Mouse (Mus musculus) limb, embryonic 15.5 days (tissue): ENCODE results near the gene Tmem132c. TPM values are rescaled to one million over a fixed set of nuclear protein-coding genes. Genes with fewer than 3 reads are reported as not detected.

ENCODE experiments used
- ATAC-seq: fragments of 200-750 bp; cut with Nextera tagmentation; 2 replicates; pipeline ENCODE4 v1.8.0; 2017; ENCODE audit warnings: low read depth, moderate TSS enrichment; ENCODE audit not compliant: insufficient number of reproducible peaks, low FRiP score, low TSS enrichment
- H3K27ac ChIP-seq: fragments of 300-500 bp; sonication (generic); 2 replicates; pipeline ENCODE4 v1.5.1; 2015; ENCODE audit warnings: moderate library complexity, mild to moderate bottlenecking, inconsistent platforms
- H3K27me3 ChIP-seq: fragments of 300-500 bp; sonication (generic); 2 replicates; pipeline ENCODE4 v1.6.1; 2015; ENCODE audit warnings: inconsistent platforms
- H3K36me3 ChIP-seq: fragments of 300-500 bp; sonication (generic); 2 replicates; pipeline ENCODE4 v1.6.1; 2015; ENCODE audit warnings: inconsistent platforms
- H3K4me1 ChIP-seq: fragments of 300-500 bp; sonication (generic); 2 replicates; pipeline ENCODE4 v1.6.1; 2015; ENCODE audit warnings: inconsistent platforms
- H3K4me2 ChIP-seq: fragments of 300-500 bp; sonication (generic); 2 replicates; pipeline ENCODE4 v1.6.1; 2015; ENCODE audit warnings: mild to moderate bottlenecking, inconsistent platforms
- H3K4me3 ChIP-seq: fragments of 300-500 bp; sonication (generic); 2 replicates; pipeline ENCODE4 v1.5.1; 2015; ENCODE audit warnings: mild to moderate bottlenecking, inconsistent platforms
- H3K9ac ChIP-seq: fragments of 300-500 bp; sonication (generic); 2 replicates; pipeline ENCODE4 v1.6.1; 2015; ENCODE audit warnings: inconsistent platforms
- H3K9me3 ChIP-seq: fragments of 300-500 bp; sonication (generic); 2 replicates; pipeline ENCODE4 v1.6.1; 2016; ENCODE audit warnings: inconsistent platforms
- WGBS: fragments of 180-500 bp; shearing (Covaris S2); methylation state at CpG from one replicate; pipeline ENCODE4 v1.1.7; 2015; 5-methylcytosine and 5-hydroxymethylcytosine counted together
- polyA plus RNA-seq: library from polyadenylated mRNA; unstranded; fragments of >200 nt; fragmentation: Nextera tagmentation; extraction: Ambion mirVana; gene quantifications from 2 replicates; pipeline ENCODE4 v1.2.1, GENCODE M21; 2015

Gene Tmem132c
- polyA plus RNA-seq, 1 experiment from 2014 or later = 31.7 TPM

GRCm38 (mm10) chr5:127478322-127478721 is 236.7 kb downstream of the Tmem132c start:
- no peaks in the 10 kb centered on the region for H3K27me3 ChIP-seq
- no peak overlapping the region for H3K4me2 ChIP-seq
- no peak overlapping the region for H3K4me3 ChIP-seq
- whole genome bisulfite sequencing = 24% methylated on average over 11 of the region's 11 CpGs
- H3K27ac ChIP-seq = no peak overlapping the region
- H3K36me3 ChIP-seq = no peaks in the 10 kb centered on the region
- H3K9ac ChIP-seq = no peak overlapping the region
- H3K9me3 ChIP-seq = no peaks in the 10 kb centered on the region
- H3K4me1 ChIP-seq = no peaks in the 10 kb centered on the region
- ATAC-seq = no peak

DNA sequence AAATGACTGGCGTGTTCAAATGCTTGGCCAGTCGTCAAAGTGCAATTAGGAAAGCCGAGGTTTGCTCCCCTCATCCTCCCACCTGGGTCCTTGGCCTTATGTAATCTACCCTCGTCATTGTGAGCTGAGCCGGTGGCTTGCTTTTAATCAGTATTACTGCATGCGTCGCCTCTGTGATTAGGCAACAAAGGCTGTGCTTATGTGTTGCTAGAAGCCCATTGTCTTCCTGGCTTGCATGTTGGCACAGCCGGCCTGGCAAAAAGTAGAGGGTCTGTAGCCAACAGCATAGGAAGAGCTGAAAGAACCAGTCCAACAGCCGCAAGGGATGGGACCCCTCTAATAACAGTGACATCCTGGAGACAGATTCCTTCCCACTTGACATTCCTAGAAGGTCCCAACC is 239.3 kb downstream of the Tmem132c start:
- no peak overlapping the region for H3K4me3 ChIP-seq
- H3K27ac ChIP-seq = no peak overlapping the region
- H3K27me3 ChIP-seq = no peaks in the 10 kb centered on the region
- WGBS = 69% methylated on average over 9 of the region's 9 CpGs
- no peaks in the 10 kb centered on the region for H3K9me3 ChIP-seq
- peaks cover 18% of the 10 kb centered on the region for H3K4me1 ChIP-seq
- no peak overlapping the region for H3K9ac ChIP-seq
- no peak for ATAC-seq
- no peak overlapping the region for H3K4me2 ChIP-seq
- H3K36me3 ChIP-seq = no peaks in the 10 kb centered on the region

GRCm38 (mm10) chr5:127481416-127481815 is 239.8 kb downstream of the Tmem132c start:
- Histone ChIP-seq H3K9ac (no peak overlapping the region), H3K4me1 (peaks cover 18% of the 10 kb centered on the region), H3K4me3 (no peak overlapping the region), H3K4me2 (no peak overlapping the region), H3K27ac (no peak overlapping the region), H3K27me3 (no peaks in the 10 kb centered on the region), H3K9me3 (no peaks in the 10 kb centered on the region), H3K36me3 (no peaks in the 10 kb centered on the region)
- ATAC-seq = no peak
- WGBS = 32% methylated on average over 5 of the region's 5 CpGs

DNA sequence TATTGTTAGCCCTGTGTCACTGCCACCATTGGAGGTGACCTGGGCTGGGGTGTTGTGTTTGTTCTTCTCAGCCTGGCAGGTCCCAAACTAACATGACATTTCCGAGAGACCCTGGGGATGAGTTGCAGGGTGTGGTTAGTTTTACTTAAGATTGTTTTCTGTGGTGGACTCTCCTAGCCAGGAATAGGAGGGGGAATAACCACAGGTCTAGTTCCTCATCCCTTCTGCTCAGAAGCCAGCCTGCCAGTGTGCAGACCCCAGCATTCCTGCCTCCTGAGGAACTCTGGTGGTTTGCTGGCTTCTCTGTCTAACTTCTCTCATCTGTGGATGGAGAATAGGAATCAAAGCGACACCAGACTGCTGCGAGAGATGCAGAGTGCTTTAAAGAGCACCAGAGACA is 240.7 kb downstream of the Tmem132c start:
- Histone ChIP-seq H3K4me1 (peaks cover 18% of the 10 kb centered on the region), H3K36me3 (no peaks in the 10 kb centered on the region), H3K9ac (no peak overlapping the region), H3K9me3 (no peaks in the 10 kb centered on the region), H3K4me3 (no peak overlapping the region), H3K27me3 (no peaks in the 10 kb centered on the region), H3K27ac (no peak overlapping the region), H3K4me2 (no peak overlapping the region)
- no peak for ATAC-seq
- 77% methylated on average over 3 of the region's 3 CpGs for WGBS

DNA sequence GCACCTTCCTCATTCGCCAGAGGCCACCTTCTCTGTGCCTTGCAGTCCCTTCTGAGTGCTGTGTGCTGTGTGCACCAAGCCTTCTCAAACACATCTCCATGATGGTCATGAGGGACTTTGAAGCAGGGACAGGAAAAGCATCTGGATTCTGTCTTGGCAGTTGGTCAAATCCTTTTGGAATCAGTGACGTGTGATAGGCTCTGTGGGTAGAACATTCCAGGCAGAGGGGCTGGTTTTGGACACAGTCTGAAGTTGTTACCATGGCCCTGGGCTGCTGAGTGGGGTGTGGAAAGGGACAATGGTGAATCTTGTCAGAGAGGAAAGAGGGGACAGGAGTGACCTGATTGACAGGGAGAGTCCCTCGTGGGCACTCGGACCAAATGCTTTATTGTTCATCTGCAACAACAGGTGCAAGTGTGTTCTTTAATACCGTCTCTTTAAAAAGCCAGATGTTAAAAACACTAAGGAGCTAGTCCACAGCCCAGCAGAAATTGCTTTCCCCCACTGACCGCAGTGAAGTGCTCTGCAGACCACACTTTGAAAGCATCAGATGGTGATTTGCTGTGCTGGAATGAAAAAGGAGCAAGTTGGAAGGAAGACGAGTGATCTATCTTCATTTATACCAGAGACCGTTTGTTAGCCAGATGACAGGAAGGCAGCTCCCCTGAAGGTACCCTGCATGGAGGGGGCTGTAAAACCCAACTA is 242.5 kb downstream of the Tmem132c start:
- peak overlapping the region; percentile 12; the same call in 1 of the 2 replicates for H3K4me2 ChIP-seq
- H3K36me3 ChIP-seq = no peaks in the 10 kb centered on the region
- 13% methylated on average over 8 of the region's 8 CpGs for WGBS
- H3K27me3 ChIP-seq = no peaks in the 10 kb centered on the region
- no peak for ATAC-seq
- no peak overlapping the region for H3K9ac ChIP-seq
- peak overlapping the region; percentile 55 for H3K27ac ChIP-seq
- peaks cover 18% of the 10 kb centered on the region for H3K4me1 ChIP-seq
- H3K9me3 ChIP-seq = no peaks in the 10 kb centered on the region
- H3K4me3 ChIP-seq = no peak overlapping the region

DNA sequence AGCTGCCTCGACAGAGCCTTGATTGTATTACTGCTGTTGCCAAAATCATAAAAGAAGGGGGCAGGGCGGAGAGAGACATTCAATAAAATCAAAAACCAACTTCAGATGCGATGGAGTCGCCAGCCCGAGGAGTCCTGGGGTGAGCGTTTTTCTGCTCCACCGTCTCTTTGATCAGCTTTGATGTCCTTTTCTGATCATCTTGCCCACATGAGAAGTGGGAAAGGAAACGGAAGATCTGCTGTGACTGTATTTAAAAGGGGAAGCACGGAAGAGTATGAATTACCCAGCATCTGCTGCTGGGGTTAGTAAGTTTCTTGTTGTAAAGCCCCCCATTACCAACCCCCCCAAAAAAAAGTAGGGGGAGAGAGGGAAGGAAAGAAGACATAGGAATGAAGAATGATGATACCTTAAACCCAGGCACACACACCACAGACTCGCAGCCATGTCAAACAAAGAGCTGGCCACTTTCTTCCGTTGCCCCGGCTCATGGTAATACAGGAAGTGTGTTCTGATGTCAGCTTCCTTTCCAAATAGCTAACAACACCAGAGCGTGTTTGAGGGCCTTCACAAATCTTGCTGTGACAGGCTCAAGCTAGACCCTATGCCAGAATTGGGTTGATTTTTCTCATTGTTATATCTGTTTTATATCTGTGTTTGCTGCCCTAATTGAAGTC is 243.3 kb downstream of the Tmem132c start:
- Histone ChIP-seq H3K9me3 (no peaks in the 10 kb centered on the region), H3K4me3 (no peak overlapping the region), H3K36me3 (no peaks in the 10 kb centered on the region), H3K27me3 (no peaks in the 10 kb centered on the region), H3K4me2 (peak overlapping the region; percentile 12; the same call in 1 of the 2 replicates), H3K9ac (no peak overlapping the region), H3K4me1 (peaks cover 18% of the 10 kb centered on the region), H3K27ac (peak overlapping the region; percentile 59; the same call in 1 of the 2 replicates)
- WGBS = 11% methylated on average over 13 of the region's 13 CpGs
- no peak for ATAC-seq

DNA sequence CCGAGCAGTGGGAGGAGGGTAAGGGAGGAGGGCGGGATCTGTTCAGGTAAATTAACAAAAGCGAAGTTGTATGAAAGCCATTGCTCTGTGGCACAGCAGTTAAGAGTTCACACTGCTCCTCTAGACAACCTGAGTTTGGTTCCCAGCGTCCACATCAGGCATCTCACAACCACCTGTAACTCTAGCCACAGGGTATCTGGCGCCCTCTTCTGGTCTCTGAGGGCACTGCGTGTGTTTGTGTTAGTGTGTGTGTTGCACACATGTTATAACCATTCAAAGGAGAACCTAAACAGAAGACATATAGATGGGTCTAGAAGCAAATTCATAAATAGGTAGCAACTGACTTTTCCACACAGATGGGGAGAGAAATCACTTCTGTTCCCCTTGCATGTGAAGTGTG is 245.6 kb downstream of the Tmem132c start:
- H3K9ac ChIP-seq = no peak overlapping the region
- no peak for ATAC-seq
- no peaks in the 10 kb centered on the region for H3K9me3 ChIP-seq
- no peaks in the 10 kb centered on the region for H3K27me3 ChIP-seq
- 86% methylated on average over 6 of the region's 6 CpGs for WGBS
- H3K4me2 ChIP-seq = no peak overlapping the region
- peaks cover 18% of the 10 kb centered on the region for H3K4me1 ChIP-seq
- H3K36me3 ChIP-seq = no peaks in the 10 kb centered on the region
- no peak overlapping the region for H3K27ac ChIP-seq
- H3K4me3 ChIP-seq = no peak overlapping the region

- Histone ChIP-seq H3K4me1 (peaks cover 15% of the 10 kb centered on the region), H3K9ac (no peak overlapping the region), H3K27me3 (no peaks in the 10 kb centered on the region), H3K4me2 (no peak overlapping the region), H3K36me3 (no peaks in the 10 kb centered on the region), H3K4me3 (no peak overlapping the region), H3K9me3 (no peaks in the 10 kb centered on the region), H3K27ac (no peak overlapping the region)
- WGBS = 78% methylated on average over 13 of the region's 13 CpGs
- ATAC-seq = no peak
Measured at GRCm38 (mm10) chr5:127488666-127489065, 247.1 kb downstream of the Tmem132c start.

GRCm38 (mm10) chr5:127491724-127492123 is 250.1 kb downstream of the Tmem132c start:
- Histone ChIP-seq H3K4me3 (no peak overlapping the region), H3K4me1 (no peaks in the 10 kb centered on the region), H3K27ac (no peak overlapping the region), H3K9me3 (no peaks in the 10 kb centered on the region), H3K27me3 (no peaks in the 10 kb centered on the region), H3K4me2 (no peak overlapping the region), H3K36me3 (no peaks in the 10 kb centered on the region), H3K9ac (no peak overlapping the region)
- WGBS = 84% methylated on average over 3 of the region's 3 CpGs
- no peak for ATAC-seq

- Histone ChIP-seq H3K9ac (no peak overlapping the region), H3K4me2 (no peak overlapping the region), H3K36me3 (no peaks in the 10 kb centered on the region), H3K4me3 (no peak overlapping the region), H3K4me1 (no peaks in the 10 kb centered on the region), H3K27ac (no peak overlapping the region), H3K27me3 (no peaks in the 10 kb centered on the region), H3K9me3 (no peaks in the 10 kb centered on the region)
- no peak for ATAC-seq
- WGBS = 50% methylated on average over 7 of the region's 7 CpGs
Measured at GRCm38 (mm10) chr5:127496895-127497294, 255.3 kb downstream of the Tmem132c start.

GRCm38 (mm10) chr5:127499151-127499827 is 257.7 kb downstream of the Tmem132c start:
- ATAC-seq = no peak
- WGBS = 63% methylated on average over 12 of the region's 12 CpGs
- Histone ChIP-seq H3K9me3 (no peaks in the 10 kb centered on the region), H3K36me3 (no peaks in the 10 kb centered on the region), H3K4me3 (no peak overlapping the region), H3K9ac (no peak overlapping the region), H3K27ac (no peak overlapping the region), H3K4me2 (no peak overlapping the region), H3K4me1 (no peaks in the 10 kb centered on the region), H3K27me3 (no peaks in the 10 kb centered on the region)

GRCm38 (mm10) chr5:127502838-127503237 is 261.2 kb downstream of the Tmem132c start:
- Histone ChIP-seq H3K4me1 (no peaks in the 10 kb centered on the region), H3K4me2 (no peak overlapping the region), H3K9ac (no peak overlapping the region), H3K9me3 (no peaks in the 10 kb centered on the region), H3K4me3 (no peak overlapping the region), H3K27me3 (no peaks in the 10 kb centered on the region), H3K36me3 (no peaks in the 10 kb centered on the region), H3K27ac (no peak overlapping the region)
- no peak for ATAC-seq
- WGBS = 27% methylated on average over 7 of the region's 7 CpGs
